Comparison of ENCODE assay signal across 8 mouse cellular contexts in the genomic region with DNA sequence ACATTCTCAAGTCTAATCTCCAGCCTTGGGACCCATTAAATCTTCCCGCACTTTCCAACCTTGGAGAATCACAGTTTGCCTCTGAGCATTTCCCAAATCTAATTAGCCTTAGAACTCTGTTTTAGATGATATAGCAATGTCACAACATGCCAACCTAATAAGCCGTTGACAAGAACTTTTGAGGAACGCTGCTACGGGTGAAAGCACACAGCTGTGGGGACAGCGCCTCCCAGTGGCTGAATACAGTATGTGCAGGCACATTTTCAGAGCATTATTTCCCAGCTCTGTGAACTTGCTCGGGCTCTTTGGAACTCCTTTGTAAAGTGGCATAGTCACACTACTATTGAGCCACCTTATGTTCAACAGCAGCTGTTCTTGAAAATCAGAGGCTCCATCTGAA.
DNase-seq lines count a peak whose midpoint lies in the region; ATAC-seq and TF ChIP-seq lines count a peak whose summit lies in the region.

No protein-coding gene starts in this region.

- H3K4me1 ChIP-seq in forebrain, embryonic 14.5 days (ENCODE audit: control insufficient read depth, insufficient read depth, low read length) = no peaks in the 10 kb centered on the region
- H3K4me1 ChIP-seq in forebrain, embryonic 13.5 days = no peaks in the 10 kb centered on the region; the same call in 1 of the 2 replicates
- H3K4me1 ChIP-seq in liver, adult 2 months (ENCODE audit: control insufficient read depth, insufficient read depth, low read length) = no peaks in the 10 kb centered on the region
- peaks cover 2% of the 10 kb centered on the region; the same call in 1 of the 2 replicates for H3K4me1 ChIP-seq in liver, embryonic 11.5 days (replicated peaks; ENCODE audit: control insufficient read depth, insufficient read depth, low read length)
- H3K4me1 ChIP-seq in embryonic fibroblast, embryonic 13.5 days (ENCODE audit: control insufficient read depth, insufficient read depth, low read length) = no peaks in the 10 kb centered on the region; the same call in 1 of the 2 replicates

- no peaks in the 10 kb centered on the region for H3K79me2 ChIP-seq in liver, adult 2 months (ENCODE audit: control insufficient read depth, insufficient read depth, low read length)

- DNase-seq in forebrain, embryonic 14.5 days (ENCODE audit: low spot score) = peak; percentile 67
- peak; percentile 9 for DNase-seq in liver, adult 2 months (ENCODE audit: extremely low read depth, low read depth, low spot score)
- DNase-seq in liver, embryonic 11.5 days (ENCODE audit: low spot score) = no peak
- peak; percentile 53 for DNase-seq in MN1 (ENCODE audit: low spot score)
- no peak for DNase-seq in urinary bladder, postnatal 10 days (ENCODE audit: low spot score)

- no peak overlapping the region for H3K4me2 ChIP-seq in forebrain, embryonic 14.5 days (ENCODE audit: low read length)
- H3K4me2 ChIP-seq in forebrain, embryonic 13.5 days = no peak overlapping the region
- H3K4me2 ChIP-seq in liver, embryonic 11.5 days = no peak overlapping the region

- H3K9me3 ChIP-seq in forebrain, embryonic 14.5 days (replicated peaks; ENCODE audit: control insufficient read depth, low read length) = no peaks in the 10 kb centered on the region
- H3K9me3 ChIP-seq in forebrain, embryonic 13.5 days (replicated peaks) = no peaks in the 10 kb centered on the region
- H3K9me3 ChIP-seq in liver, embryonic 11.5 days (ENCODE audit: control insufficient read depth, low read length) = no peaks in the 10 kb centered on the region

- H3K36me3 ChIP-seq in forebrain, embryonic 14.5 days (ENCODE audit: control insufficient read depth, insufficient read depth, low read length) = no peaks in the 10 kb centered on the region
- H3K36me3 ChIP-seq in forebrain, embryonic 13.5 days (ENCODE audit: poor library complexity, severe bottlenecking) = no peaks in the 10 kb centered on the region
- H3K36me3 ChIP-seq in liver, adult 2 months (ENCODE audit: control insufficient read depth, insufficient read depth, low read length) = no peaks in the 10 kb centered on the region
- H3K36me3 ChIP-seq in liver, embryonic 11.5 days (ENCODE audit: control insufficient read depth, insufficient read depth, low read length) = no peaks in the 10 kb centered on the region

- H3K9ac ChIP-seq in forebrain, embryonic 14.5 days (ENCODE audit: low read length) = no peak overlapping the region
- no peak overlapping the region for H3K9ac ChIP-seq in forebrain, embryonic 13.5 days
- H3K9ac ChIP-seq in liver, adult 2 months (ENCODE audit: low read depth, low read length) = no peak overlapping the region
- no peak overlapping the region for H3K9ac ChIP-seq in liver, embryonic 11.5 days (ENCODE audit: low read depth, low read length)

- TF ChIP-seq POLR2A in liver, adult 2 months (IDR thresholded peaks at IDR 0.05; ENCODE audit: extremely low read depth, insufficient read depth, low read length) = no peak
- TF ChIP-seq POLR2A in embryonic fibroblast, embryonic 13.5 days (IDR thresholded peaks at IDR 0.05; ENCODE audit: low read depth, low read length) = no peak

- WGBS in forebrain, embryonic 14.5 days = 17% methylated on average over 6 of the region's 6 CpGs
- 18% methylated on average over 6 of the region's 6 CpGs for WGBS in forebrain, embryonic 13.5 days
- 24% methylated on average over 6 of the region's 6 CpGs for WGBS in liver, adult 2 months
- WGBS in liver, embryonic 11.5 days = 19% methylated on average over 6 of the region's 6 CpGs

- no peak overlapping the region for H3K4me3 ChIP-seq in forebrain, embryonic 14.5 days (ENCODE audit: low read depth, low read length)
- no peak overlapping the region for H3K4me3 ChIP-seq in forebrain, embryonic 13.5 days
- no peak overlapping the region for H3K4me3 ChIP-seq in liver, adult 2 months (ENCODE audit: insufficient read depth, low read depth, low read length)
- H3K4me3 ChIP-seq in liver, embryonic 11.5 days (ENCODE audit: low read depth, low read length) = no peak overlapping the region
- no peak overlapping the region for H3K4me3 ChIP-seq in embryonic fibroblast, embryonic 13.5 days (ENCODE audit: insufficient read depth, low read length)

- no peak overlapping the region for H3K27ac ChIP-seq in forebrain, embryonic 14.5 days (ENCODE audit: low read depth, low read length)
- H3K27ac ChIP-seq in forebrain, embryonic 13.5 days = no peak overlapping the region
- H3K27ac ChIP-seq in liver, adult 2 months (replicated peaks; ENCODE audit: insufficient read depth, low read depth, low read length) = no peak overlapping the region
- H3K27ac ChIP-seq in liver, embryonic 11.5 days (ENCODE audit: low read depth, low read length) = no peak overlapping the region
- no peak overlapping the region for H3K27ac ChIP-seq in embryonic fibroblast, embryonic 13.5 days (ENCODE audit: insufficient read depth, low read length)

- peak; percentile 86 for TF ChIP-seq CTCF in liver, adult 2 months (IDR thresholded peaks at IDR 0.05; ENCODE audit: low read depth, low read length)
- peak; percentile 90 for TF ChIP-seq CTCF in embryonic fibroblast, embryonic 13.5 days (IDR thresholded peaks at IDR 0.05; ENCODE audit: borderline replicate concordance, insufficient read depth, low read length)

- no peaks in the 10 kb centered on the region for H3K27me3 ChIP-seq in forebrain, embryonic 14.5 days (replicated peaks; ENCODE audit: control insufficient read depth, insufficient read depth, low read length)
- H3K27me3 ChIP-seq in forebrain, embryonic 13.5 days = no peaks in the 10 kb centered on the region
- no peaks in the 10 kb centered on the region; the same call in 1 of the 2 replicates for H3K27me3 ChIP-seq in liver, adult 2 months (ENCODE audit: control insufficient read depth, insufficient read depth, low read length)
- no peaks in the 10 kb centered on the region for H3K27me3 ChIP-seq in liver, embryonic 11.5 days (replicated peaks; ENCODE audit: control insufficient read depth, insufficient read depth, low read length)

- ATAC-seq in forebrain, embryonic 14.5 days = peak; percentile 34; the same call in 1 of the 2 replicates
- no peak for ATAC-seq in forebrain, embryonic 13.5 days
- no peak for ATAC-seq in liver, embryonic 11.5 days (replicated peaks; ENCODE audit: low FRiP score)
- peak; percentile 97 for ATAC-seq in megakaryocyte progenitor cell, adult 5-6 weeks (replicated peaks; ENCODE audit: poor library complexity)

Comparison
In these comparisons a context has a peak if more than half of its experiments do, and no peak if none do; other contexts are left out.
1. ATAC-seq: peak in forebrain, embryonic 14.5 days (single experiment) and megakaryocyte progenitor cell, adult 5-6 weeks (single experiment); none in forebrain, embryonic 13.5 days (single experiment) and liver, embryonic 11.5 days (single experiment).
2. DNase-seq: peak in forebrain, embryonic 14.5 days (single experiment), liver, adult 2 months (single experiment) and MN1 (single experiment); none in liver, embryonic 11.5 days (single experiment) and urinary bladder, postnatal 10 days (single experiment).